ENCODE assay signal across 8 mouse cellular contexts in genomic region chr2:5770708-5771241, GRCm38 (mm10). TPM values are rescaled to one million over a fixed set of nuclear protein-coding genes. Genes with fewer than 3 reads are reported as not detected.
A peak's percentile ranks its signal among the peaks of the same experiment; 100 is the strongest.
DNase-seq lines count a peak whose midpoint lies in the region; ATAC-seq and TF ChIP-seq lines count a peak whose summit lies in the region.

No protein-coding gene starts in this region.

- in situ Hi-C loops in Patski (cut with MboI; ENCODE audit: low pct_unique_long_range_greater_than_20kb): loop anchor here (25.0 kb wide), 1 partner anchor 308 kb away; no protein-coding TSS in a partner anchor

- H3K9ac ChIP-seq in kidney, postnatal 0 days (ENCODE audit: low read depth, low read length): no peak overlapping the region
- H3K9ac ChIP-seq in kidney, embryonic 14.5 days (ENCODE audit: low read depth, low read length): no peak overlapping the region
- H3K9ac ChIP-seq in limb, embryonic 14.5 days (ENCODE audit: low read depth, low read length, severe bottlenecking): no peak overlapping the region
- no peak overlapping the region for H3K9ac ChIP-seq in neural tube, embryonic 14.5 days (replicated peaks; ENCODE audit: low read depth, low read length)

- H3K27ac ChIP-seq in kidney, postnatal 0 days: no peak overlapping the region
- no peak overlapping the region for H3K27ac ChIP-seq in kidney, embryonic 14.5 days (ENCODE audit: low read depth, low read length)
- no peak overlapping the region for H3K27ac ChIP-seq in limb, embryonic 14.5 days (replicated peaks; ENCODE audit: low read depth, low read length)
- H3K27ac ChIP-seq in neural tube, embryonic 14.5 days (ENCODE audit: low read depth, low read length): no peak overlapping the region

- POLR2A ChIA-PET in Patski (lab: Charles Lee): no interaction called here

- H3K9me3 ChIP-seq in kidney, postnatal 0 days (replicated peaks; ENCODE audit: low read length): no peaks in the 10 kb centered on the region
- H3K9me3 ChIP-seq in kidney, embryonic 14.5 days (ENCODE audit: control insufficient read depth, low read length): no peaks in the 10 kb centered on the region
- no peaks in the 10 kb centered on the region for H3K9me3 ChIP-seq in limb, embryonic 14.5 days (ENCODE audit: control insufficient read depth, low read length)
- H3K9me3 ChIP-seq in neural tube, embryonic 14.5 days (ENCODE audit: control insufficient read depth, low read length): no peaks in the 10 kb centered on the region

- no peaks in the 10 kb centered on the region for H3K4me1 ChIP-seq in kidney, postnatal 0 days (replicated peaks; ENCODE audit: insufficient read depth, low read length)
- no peaks in the 10 kb centered on the region for H3K4me1 ChIP-seq in kidney, embryonic 14.5 days (ENCODE audit: control insufficient read depth, insufficient read depth, low read length)
- H3K4me1 ChIP-seq in limb, embryonic 14.5 days (ENCODE audit: control insufficient read depth, insufficient read depth, low read length): no peaks in the 10 kb centered on the region
- no peaks in the 10 kb centered on the region for H3K4me1 ChIP-seq in neural tube, embryonic 14.5 days (ENCODE audit: control insufficient read depth, insufficient read depth, low read length)

- TF ChIP-seq POLR2A in limb, embryonic 14.5 days (IDR thresholded peaks at IDR 0.05; ENCODE audit: borderline replicate concordance, extremely low read depth, insufficient read depth, insufficient read length): no peak

- CTCF ChIA-PET in Patski (lab: Charles Lee): interaction anchor here (0.7 to 2.0 kb wide), 10 partner anchors 9 to 680 kb away, joined by 3 to 9 read pairs (median 4); no protein-coding TSS in a partner anchor

- H3K4me3 ChIP-seq in kidney, postnatal 0 days (replicated peaks; ENCODE audit: low read depth, low read length): no peak overlapping the region
- no peak overlapping the region for H3K4me3 ChIP-seq in kidney, embryonic 14.5 days (ENCODE audit: low read length)
- no peak overlapping the region for H3K4me3 ChIP-seq in limb, embryonic 14.5 days (replicated peaks; ENCODE audit: low read length)
- no peak overlapping the region for H3K4me3 ChIP-seq in neural tube, embryonic 14.5 days (ENCODE audit: low read depth, low read length)

- H3K27me3 ChIP-seq in kidney, postnatal 0 days (ENCODE audit: insufficient read depth, low read length): no peaks in the 10 kb centered on the region
- H3K27me3 ChIP-seq in kidney, embryonic 14.5 days (ENCODE audit: control insufficient read depth, insufficient read depth, low read length): no peaks in the 10 kb centered on the region
- peaks cover 4% of the 10 kb centered on the region for H3K27me3 ChIP-seq in Patski
- H3K27me3 ChIP-seq in limb, embryonic 14.5 days (ENCODE audit: control insufficient read depth, insufficient read depth, low read length): no peaks in the 10 kb centered on the region
- no peaks in the 10 kb centered on the region for H3K27me3 ChIP-seq in neural tube, embryonic 14.5 days (ENCODE audit: control insufficient read depth, insufficient read depth, low read length)

- peak; percentile 90 for DNase-seq in kidney, postnatal 0 days (ENCODE audit: low spot score)
- no peak for DNase-seq in Patski (ENCODE audit: low read depth, low spot score)
- peak; percentile 21 to 51 for DNase-seq in cerebellum, postnatal 36 days
- peak; percentile 53 for DNase-seq in heart, postnatal 4 days
- peak; percentile 87 for DNase-seq in limb, embryonic 14.5 days (ENCODE audit: low spot score)
- DNase-seq in T-cell, adult 2 months (ENCODE audit: low spot score): no peak

- no peak for ATAC-seq in kidney, postnatal 0 days (replicated peaks; ENCODE audit: low FRiP score, low read depth)
- ATAC-seq in kidney, embryonic 14.5 days (ENCODE audit: low FRiP score, low TSS enrichment): no peak
- no peak for ATAC-seq in Patski
- no peak for ATAC-seq in limb, embryonic 14.5 days (ENCODE audit: low FRiP score, low read depth)
- ATAC-seq in neural tube, embryonic 14.5 days (ENCODE audit: low read depth): peak; percentile 63

- H3K36me3 ChIP-seq in kidney, postnatal 0 days (ENCODE audit: insufficient read depth, low read length): no peaks in the 10 kb centered on the region
- H3K36me3 ChIP-seq in kidney, embryonic 14.5 days (ENCODE audit: control insufficient read depth, insufficient read depth, low read length): no peaks in the 10 kb centered on the region
- H3K36me3 ChIP-seq in limb, embryonic 14.5 days (ENCODE audit: control insufficient read depth, insufficient read depth, low read length): no peaks in the 10 kb centered on the region
- H3K36me3 ChIP-seq in neural tube, embryonic 14.5 days (ENCODE audit: control insufficient read depth, insufficient read depth, low read length): no peaks in the 10 kb centered on the region

- WGBS in kidney, postnatal 0 days: 46% methylated on average over 8 of the region's 8 CpGs
- WGBS in kidney, embryonic 14.5 days: 58% methylated on average over 8 of the region's 8 CpGs
- 50% methylated on average over 8 of the region's 8 CpGs for WGBS in limb, embryonic 14.5 days
- WGBS in neural tube, embryonic 14.5 days: 59% methylated on average over 8 of the region's 8 CpGs

- peak; percentile 77 for TF ChIP-seq CTCF in kidney, postnatal 0 days (IDR thresholded peaks at IDR 0.05; ENCODE audit: low read depth)
- TF ChIP-seq CTCF in Patski (IDR thresholded peaks at IDR 0.05): peak; percentile 66

- H3K4me2 ChIP-seq in kidney, postnatal 0 days (ENCODE audit: low read length): no peak overlapping the region
- H3K4me2 ChIP-seq in kidney, embryonic 14.5 days (replicated peaks; ENCODE audit: low read depth, low read length): no peak overlapping the region
- H3K4me2 ChIP-seq in limb, embryonic 14.5 days (replicated peaks; ENCODE audit: low read depth, low read length, severe bottlenecking): no peak overlapping the region
- no peak overlapping the region for H3K4me2 ChIP-seq in neural tube, embryonic 14.5 days (ENCODE audit: low read depth, low read length)

RNA-seq across cellular contexts. Expression of gene Camk1d, which starts 56.5 kb away (rescaled TPM):
- 1.2 and 1.5 TPM in 2 replicates for polyA plus RNA-seq in kidney, postnatal 0 days (2015; fragmentation: Nextera tagmentation; extraction: Ambion mirVana)
- 1.3 and 2.4 TPM in 2 replicates for polyA plus RNA-seq in kidney, embryonic 14.5 days (2014; fragmentation: Nextera tagmentation; extraction: Ambion mirVana)
- polyA plus RNA-seq in Patski (2021): 2.0 TPM
- total RNA-seq in heart, postnatal 4 days (2021): 10 to 100 TPM; 12.6 to 15.2 TPM
- 4.4 and 4.9 TPM in 2 replicates for polyA plus RNA-seq in limb, embryonic 14.5 days (2012; rRNA removed)
- 6.9 and 7.7 TPM in 2 replicates for polyA plus RNA-seq in limb, embryonic 14.5 days (2014; fragmentation: Nextera tagmentation; extraction: Ambion mirVana)
- polyA plus RNA-seq in neural tube, embryonic 14.5 days (2014; fragmentation: Nextera tagmentation; extraction: Ambion mirVana): 9.1 and 9.9 TPM in 2 replicates

Comparison
In these comparisons a context has a peak if more than half of its experiments do, and no peak if none do; other contexts are left out.
1. DNase-seq: peak in kidney, postnatal 0 days (single experiment), cerebellum, postnatal 36 days (2 of 2), heart, postnatal 4 days (single experiment) and limb, embryonic 14.5 days (single experiment); none in Patski (single experiment) and T-cell, adult 2 months (single experiment).